Mouse (Mus musculus) bone marrow, adult 2 months (tissue): Measurements from ENCODE around the gene Slc38a10.

Experiments used
- CTCF ChIP-seq: fragments of 200-500 bp; IDR thresholded peaks from 2 replicates; pipeline ENCODE4 v1.5.1; 2011; ENCODE audit warnings: low read length, control low read depth; ENCODE audit not compliant: control insufficient read depth, insufficient read depth
- POLR2A ChIP-seq: fragments of 200-500 bp; IDR thresholded peaks from 2 replicates; pipeline ENCODE4 v1.6.1; 2011; ENCODE audit warnings: low read depth, mild to moderate bottlenecking, control low read depth, low read length, borderline replicate concordance; ENCODE audit not compliant: control insufficient read depth

DNA sequence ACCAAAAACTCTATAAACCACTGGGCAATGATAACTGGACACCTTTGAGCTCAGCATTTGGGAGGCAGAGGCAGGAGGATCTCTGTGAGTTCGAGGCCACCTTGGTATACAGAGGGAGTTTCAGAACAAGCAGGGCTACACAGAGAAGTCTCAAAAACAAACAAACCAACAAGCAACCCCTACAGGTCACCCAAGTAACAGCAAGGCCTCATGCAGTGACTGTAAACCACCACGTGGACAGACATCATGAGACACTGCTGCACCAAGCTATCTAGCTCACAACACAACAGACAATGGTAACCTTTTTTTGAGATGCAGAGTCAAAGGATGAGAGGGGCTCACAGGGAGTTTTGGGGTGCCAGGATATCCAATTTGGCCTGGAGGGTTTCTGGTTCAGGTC is 24.3 kb downstream of the Slc38a10 start:
- no peak for TF ChIP-seq CTCF
- no peak for TF ChIP-seq POLR2A
